Mouse (Mus musculus) common myeloid progenitor, adult 5-6 weeks (primary cell): ENCODE results near the gene Wdr47. TPM values are rescaled to one million over a fixed set of nuclear protein-coding genes. Genes with fewer than 3 reads are reported as not detected.
"Not testable (repeated sequence)": the region's sequence is repeated elsewhere in the genome, so short reads cannot be mapped to it uniquely, and the experiment has no call there.

Experiments used
- ATAC-seq: replicated peaks from 2 replicates; pipeline ENCODE4 v1.8.0; 2016; ENCODE audit warnings: low read depth, mild to moderate bottlenecking, moderate TSS enrichment, inconsistent platforms; ENCODE audit not compliant: poor library complexity, severe bottlenecking
- total RNA-seq: library from RNA; stranded (forward); fragments of 200-1000, 187-1606 nt; gene quantifications from 2 replicates; pipeline ENCODE4 v1.2.3, GENCODE M21; 2017

The Wdr47 gene
- 5.0 and 10.3 TPM in 2 replicates for total RNA-seq

DNA sequence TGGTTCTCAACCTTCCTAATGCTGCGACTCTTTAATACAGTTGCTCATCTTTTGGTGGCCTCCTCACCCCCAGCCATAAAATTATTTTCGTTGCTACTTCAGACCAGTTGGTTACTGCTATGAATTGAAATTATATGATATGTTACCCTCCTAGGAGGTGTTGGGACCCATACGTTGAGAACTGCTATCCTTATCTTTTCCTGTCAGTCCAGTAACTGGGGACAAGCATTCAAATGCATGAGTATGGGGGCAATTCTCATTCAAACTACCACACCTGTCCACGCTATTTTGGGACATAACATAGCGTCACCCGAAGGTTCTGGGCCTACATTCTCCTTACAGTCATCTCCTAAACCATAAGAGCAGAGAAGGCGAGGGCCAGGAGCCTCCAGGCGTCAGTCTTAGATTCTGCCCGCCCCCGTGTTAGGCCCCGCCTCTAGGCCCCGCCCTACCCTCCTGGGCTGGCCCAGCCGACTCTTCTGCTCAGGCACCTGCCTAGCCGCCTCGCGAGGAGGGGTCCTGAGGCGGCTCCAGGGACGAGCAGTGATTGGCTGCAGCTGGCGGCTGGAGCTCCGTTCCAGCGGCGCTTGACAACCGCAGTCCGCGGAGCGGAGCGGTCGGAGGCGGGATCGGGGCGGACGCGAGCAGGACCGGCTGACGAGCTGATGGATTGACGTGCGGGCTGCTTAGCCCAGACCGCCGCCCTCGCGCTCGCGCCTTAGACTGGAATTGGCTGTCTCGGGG is at the start of gene Wdr47:
Gene Wdr47, plus strand, starts transcription at position 494 of the 744 bp plus-strand sequence.
- ATAC-seq = peak; percentile 99

DNA sequence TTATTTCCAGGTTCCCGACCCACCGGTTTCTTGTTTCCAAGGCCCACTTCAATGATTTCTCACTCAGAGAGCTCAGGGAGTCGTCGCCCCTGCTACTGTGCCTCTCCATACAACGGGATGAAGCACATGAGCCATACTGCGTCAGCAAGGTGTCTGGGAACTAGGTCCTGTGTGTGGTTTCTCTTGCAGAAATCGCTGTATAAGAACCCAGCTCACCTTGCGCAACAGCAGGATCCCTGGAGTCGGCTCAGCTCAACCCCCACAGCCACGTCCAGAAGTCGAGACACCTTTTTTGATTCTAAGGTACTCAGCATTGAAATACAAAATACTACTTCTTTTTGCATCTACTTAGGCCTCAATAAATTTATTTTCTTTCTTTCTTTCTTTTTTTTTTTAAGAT is 48.8 kb upstream of the Wdr47 start:
- no peak for ATAC-seq

DNA sequence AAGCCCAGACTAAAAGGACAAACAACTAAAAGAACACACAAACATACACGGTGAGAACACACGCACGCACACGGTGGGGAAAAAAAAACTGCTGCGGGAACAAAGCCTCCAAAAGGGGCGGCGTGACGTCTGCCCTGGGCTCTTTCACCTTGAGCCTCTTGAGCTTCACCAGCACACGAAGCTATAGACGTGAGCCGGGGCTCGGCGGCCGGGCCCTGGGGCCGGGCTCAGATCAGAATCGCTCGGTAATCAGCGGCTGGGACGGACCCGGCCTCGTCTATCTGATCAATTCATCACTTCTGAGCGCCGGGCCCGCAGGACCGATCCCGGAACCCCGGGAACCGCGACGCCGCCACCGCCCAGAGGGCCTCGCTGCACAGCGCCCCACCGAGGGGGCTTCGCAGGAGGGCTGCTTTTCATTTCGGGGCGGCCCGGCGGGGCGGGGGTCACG is 36.9 kb upstream of the Wdr47 start:
- ATAC-seq = peak; percentile 33

DNA sequence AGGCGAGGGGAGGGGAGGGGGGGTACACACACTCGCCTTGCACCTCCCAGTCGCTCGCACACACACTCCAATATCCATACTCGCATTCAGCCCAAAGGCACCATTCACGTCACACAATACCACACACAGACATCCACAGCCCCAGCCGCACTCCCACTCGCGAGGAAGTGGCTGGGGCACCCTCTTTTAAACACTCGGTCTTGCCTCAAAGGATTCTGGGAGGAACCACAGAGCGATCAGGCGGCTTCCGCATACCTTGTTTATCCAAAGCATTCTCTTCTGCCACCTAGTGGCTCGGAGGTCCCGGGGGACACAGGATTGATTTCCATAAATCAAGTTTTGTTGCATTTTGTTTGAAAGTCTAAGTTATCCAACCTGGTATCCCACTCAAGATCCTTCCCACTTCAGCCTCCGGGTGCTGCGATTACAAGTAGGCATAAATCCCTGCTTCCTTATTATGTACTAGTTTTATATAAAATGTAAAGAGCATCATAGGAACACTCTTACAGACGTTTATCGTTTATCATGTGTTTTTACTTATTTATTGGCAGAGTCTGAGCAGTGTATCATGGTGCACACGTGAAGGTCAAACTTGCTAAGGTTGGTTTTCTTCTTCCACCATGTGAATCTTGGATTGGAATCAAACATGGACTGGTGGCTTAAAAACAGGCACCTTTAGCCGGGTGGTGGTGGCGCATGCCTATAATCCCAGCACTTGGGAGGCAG is 36.3 kb upstream of the Wdr47 start:
- ATAC-seq = peak; percentile 100

DNA sequence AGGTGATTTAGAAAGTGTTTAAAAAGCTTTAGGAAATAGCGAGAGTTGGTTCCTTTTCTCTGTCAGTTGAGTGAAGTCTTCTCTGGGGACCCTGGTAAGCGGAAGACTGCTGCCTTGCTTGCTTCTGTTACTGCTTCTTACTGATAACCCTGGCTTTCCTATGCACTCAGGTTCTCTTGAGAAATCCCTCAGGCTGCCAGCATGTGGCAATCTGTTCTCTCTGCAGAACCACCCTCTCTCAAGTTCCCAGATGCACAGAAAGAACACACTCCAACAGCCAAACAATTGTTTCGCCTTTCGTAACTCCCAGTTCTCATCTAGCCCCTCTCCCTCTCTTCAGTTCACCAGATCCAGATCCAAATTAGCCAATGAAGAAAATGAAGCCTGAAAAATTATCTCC is 33.2 kb upstream of the Wdr47 start:
- no peak for ATAC-seq

DNA sequence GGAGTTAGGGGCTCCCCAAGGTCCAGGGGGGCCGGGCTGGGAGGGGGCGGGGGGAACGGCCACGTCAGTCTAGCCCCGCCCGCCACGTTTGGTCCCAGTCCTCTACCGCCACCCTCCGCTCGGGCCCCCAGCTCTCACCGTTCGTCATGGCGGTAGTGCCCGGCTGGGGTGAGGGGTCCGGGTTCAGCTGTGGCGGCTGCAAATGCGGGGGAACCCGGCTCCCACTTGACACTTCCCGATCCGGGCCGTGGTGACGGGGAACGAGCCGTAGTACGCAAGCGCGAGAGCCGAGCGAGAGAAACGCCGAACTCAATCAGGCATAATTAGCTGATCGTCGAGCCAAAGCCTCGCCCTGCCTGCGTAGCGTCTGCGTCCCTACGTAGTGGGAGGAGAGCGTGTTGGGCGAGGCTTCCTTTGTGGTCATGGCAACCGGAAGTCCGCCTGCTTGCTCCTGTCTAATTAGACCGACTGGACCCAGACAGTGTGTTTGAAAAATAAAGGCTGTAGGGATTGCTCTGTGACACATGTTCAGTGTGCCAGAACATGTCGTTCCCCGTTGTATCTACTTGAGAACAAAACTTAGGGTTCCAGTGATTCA is 28.8 kb upstream of the Wdr47 start, which contains the start of gene Tmem167b:
Gene Tmem167b, minus strand, starts transcription at position 334 of the 598 bp plus-strand sequence.
- ATAC-seq = peak; percentile 92

DNA sequence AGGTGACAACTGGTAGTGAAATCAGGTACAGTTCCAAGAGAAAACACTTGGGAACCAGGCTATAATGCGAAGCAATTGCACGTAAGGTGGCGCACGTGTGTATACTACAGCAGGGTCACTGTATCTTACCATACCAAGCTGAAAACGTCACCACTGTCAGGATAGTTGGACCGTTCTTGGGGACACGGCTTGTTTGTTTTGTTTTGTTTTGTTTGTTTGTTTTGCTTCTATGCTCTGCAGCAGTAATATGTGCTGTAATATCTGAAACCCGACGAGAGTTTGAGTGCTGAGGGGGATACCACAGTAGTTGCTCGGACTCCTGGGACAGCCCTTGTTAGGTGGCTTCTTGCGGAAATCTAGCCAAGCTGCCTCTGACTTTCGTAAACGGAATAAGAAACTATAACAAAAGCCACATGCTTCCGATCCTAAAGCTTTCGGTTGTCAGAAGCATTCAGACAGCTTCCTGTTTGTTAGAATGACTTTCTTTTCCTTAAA is 28.3 kb upstream of the Wdr47 start:
- peak; percentile 63 for ATAC-seq

DNA sequence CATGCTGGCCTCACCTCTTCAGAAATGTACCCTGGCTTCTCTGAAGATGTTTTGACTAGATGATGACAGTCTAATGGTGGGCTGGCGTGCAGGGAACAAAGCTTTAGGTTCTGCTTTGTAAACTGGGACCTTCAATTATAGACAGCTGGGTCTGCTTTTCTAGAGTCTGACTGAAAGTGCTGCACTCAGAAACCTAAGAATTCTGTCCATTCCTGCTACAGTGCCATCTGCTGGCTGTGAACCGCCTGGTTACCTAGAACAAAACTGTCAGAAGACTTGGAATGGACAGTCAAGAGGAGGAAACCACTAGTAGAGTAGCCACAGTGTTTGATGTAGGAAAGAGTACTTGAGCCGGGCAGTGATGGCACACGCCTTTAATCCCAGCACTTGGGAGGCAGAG is 27.8 kb upstream of the Wdr47 start:
- peak; percentile 57 for ATAC-seq

DNA sequence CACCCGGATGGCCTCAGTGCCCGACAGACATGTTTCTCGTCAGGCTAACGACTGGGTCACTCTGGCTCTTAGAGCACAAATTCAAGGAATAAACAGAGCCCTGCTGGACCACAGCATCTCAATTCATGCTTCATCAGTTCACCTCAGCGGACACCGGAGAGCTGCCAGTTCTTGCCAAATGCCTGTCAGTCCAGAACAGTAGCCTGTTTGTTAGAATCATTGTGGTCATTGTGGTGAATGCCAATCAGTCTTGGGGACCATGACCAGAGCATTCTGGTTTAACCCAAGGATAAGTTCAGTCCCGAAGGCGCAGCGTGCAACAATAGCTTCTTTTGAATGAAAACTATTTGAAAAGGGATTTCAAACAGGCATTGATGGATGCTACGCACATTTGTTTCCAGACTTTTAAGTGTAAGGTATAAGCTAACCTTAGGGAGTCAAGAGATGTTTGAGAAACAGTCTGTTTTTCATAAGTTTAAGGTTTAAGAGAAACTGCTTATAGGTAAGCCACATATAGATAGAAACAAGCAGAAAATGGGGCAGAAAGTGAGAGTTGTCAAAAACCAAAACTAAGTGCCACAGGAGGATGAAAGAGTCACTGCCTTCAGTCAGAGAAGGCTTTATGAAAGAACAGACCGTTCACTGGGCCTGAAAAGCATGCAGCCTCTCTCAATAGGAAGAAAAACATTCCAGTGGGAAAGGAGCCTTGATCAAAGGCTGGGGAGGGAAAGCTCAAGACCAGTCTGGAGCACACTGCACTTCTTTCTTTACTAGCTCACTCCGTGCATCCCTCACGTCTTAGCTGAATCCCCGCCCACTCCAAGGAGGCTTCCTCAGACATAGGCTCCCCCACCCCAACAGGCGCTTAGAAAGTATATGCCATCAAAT is 22.8 kb upstream of the Wdr47 start:
- no peak for ATAC-seq

DNA sequence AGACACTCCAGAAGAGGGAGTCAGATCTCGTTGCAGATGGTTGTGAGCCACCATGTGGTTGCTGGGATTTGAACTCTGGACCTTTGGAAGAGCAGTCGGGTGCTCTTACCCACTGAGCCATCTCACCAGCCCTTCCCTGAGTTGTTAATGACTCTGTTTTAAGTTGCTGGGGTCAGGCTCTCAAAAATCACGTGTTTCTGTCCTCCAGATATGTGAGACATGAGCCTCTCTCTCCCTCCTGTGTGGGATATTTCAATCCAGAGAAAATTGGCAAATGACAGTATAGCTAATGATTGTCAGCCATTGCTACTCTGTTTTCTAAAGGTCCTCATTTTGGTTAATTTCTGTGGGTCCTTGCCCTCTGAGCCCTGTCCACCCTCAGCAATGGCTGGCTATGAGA is 21.4 kb upstream of the Wdr47 start:
- ATAC-seq = not testable (repeated sequence)

DNA sequence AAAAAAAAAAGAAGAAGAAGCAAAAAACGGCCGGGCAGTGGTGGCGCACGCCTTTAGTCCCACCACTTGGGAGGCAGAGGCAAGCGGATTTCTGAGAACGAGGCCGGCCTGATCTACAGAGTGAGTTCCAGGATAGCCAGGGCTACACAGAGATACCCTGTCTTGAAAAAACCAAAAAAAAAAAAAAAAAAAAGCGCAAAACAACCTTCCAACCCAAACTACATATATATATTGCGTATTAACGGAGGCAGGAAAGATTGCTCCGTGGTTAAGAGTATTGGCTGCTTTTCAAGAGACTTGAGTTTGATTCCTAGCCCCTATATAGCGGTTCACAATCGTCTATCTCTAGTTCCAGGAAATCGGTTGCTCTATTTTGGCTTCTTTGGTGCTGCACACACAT is 20.3 kb upstream of the Wdr47 start:
- ATAC-seq = no peak

DNA sequence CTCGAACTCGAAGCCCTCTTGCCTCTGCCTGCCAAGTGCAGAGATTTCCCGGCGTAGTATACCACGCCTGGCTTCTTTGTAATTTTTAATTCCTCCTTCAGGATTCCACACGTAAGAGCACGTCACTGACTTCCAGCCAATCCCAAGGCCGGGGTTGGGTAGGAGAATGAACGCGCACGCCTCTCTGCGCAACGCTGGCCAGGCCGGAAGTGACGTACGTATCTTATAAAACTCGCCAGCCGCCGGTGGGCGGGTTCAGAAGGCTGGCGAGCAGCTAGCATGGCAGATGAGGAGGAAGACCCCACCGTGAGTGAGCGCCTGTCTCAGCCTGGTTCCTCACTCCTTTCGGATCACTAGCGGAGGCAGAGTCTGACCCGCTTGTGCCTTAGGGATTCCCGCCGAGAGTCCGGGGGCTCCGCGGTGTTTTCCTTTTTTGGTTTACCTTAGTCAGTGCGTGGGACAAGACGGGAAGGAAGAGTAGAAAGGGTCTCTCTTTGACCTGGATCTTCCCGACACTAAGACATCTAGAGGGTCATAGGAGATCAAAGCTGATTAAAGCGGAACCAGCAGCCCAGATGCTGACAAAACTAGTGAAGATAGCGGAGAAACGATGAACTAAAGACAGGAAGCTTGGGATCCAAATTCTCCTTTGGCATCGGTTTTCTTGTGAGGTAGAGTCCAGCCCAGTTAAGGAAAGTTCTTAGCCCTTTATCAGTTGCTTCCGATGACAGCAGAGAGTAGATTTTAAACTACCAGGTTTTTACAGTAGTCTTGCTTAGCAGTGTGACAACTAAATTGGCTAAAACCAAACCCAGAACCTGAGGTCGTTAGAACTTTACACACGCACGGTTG is 19.4 kb upstream of the Wdr47 start, which contains the start of gene Taf13:
Gene Taf13, plus strand, starts transcription at position 256 of the 852 bp plus-strand sequence.
- peak; percentile 95 for ATAC-seq

DNA sequence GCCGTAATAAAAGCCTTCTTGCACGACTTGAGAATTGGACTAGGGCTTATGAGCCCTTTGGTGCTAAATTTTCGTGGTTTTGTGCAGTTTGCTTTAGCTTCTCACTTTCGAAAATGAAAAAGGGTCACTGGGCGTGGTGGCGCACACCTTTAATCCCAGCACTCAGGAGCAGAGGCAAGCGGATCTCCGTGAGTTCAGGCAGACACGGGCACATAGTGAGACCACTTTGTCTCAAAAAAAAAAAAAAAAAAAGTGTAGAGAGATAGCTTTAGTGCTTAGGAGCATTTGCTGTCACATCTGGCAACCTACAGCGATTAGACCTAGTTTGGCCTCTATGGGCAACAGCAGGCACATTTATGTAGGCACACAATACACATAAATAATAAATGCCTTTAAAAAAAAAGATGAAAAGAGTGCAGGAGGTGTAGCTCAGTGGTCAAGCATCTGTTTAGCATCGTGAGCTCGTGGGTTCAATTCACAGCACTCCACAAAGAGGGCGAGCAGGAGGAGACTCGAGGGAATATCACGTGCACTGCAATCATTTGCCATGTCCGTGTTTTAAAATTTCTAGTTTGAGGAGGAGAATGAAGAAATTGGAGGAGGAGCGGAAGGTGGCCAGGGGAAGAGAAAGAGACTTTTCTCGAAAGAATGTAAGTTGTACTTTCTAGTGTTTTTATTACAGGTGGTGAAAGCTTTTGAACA is 18.6 kb upstream of the Wdr47 start:
- ATAC-seq = no peak

DNA sequence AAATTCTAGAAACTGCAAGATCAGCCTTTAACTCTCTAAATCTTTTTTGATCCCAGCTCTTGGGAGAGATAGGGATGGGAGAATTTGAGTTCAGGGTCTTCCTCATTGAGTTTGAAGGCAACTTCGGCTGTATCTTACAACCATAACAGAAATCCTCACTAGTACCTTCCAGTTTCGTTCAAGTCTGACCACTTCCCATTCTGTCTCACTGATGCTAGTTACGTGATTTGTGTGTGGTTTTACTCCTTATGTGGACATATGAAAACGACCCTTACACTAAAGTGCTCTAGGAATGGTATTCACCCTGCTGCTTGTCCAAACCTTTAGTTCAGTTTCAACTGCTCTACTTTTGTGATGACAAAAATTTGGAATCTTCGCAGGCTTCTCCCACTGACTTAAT is 17.1 kb upstream of the Wdr47 start:
- peak; percentile 39 for ATAC-seq

DNA sequence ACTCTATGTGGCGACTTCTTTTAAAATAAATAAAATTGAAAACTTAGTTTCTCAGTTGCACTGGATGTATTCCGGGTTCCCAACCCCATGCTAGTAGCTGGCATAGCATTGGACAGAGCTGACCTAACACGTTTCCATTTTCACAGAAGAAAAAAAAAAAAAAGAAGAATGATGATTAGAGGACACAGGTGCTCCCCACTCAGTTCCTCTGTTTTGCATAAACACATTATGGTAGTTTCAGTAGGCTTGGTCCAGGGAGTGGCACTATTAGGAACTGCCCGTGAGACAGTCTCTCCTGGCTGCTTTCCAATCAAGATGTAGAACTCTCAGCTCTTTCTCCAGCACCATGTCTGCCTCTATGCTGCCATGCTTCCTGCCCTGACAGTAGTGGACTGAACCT is 6.5 kb upstream of the Wdr47 start:
- ATAC-seq = no peak

DNA sequence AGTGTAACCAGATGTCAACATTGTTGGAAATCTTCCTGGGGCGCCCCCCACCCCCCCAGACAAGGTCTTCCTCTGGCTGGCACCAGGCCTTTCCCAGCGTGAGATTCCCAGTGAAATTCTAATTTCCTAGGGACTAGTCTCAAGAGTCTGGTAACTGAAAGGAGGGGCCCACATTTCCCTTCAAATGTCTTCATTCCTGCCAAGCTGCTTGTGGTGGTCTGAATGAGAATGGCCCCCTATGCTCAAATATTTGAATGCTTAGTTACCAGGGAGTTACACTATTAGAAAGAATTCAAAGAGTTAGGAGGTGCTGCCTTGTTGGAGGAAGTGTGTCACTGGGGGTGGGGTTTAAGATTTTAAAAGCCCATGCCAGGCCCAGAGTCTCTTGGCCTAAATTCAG is 2.6 kb upstream of the Wdr47 start:
- ATAC-seq = no peak

DNA sequence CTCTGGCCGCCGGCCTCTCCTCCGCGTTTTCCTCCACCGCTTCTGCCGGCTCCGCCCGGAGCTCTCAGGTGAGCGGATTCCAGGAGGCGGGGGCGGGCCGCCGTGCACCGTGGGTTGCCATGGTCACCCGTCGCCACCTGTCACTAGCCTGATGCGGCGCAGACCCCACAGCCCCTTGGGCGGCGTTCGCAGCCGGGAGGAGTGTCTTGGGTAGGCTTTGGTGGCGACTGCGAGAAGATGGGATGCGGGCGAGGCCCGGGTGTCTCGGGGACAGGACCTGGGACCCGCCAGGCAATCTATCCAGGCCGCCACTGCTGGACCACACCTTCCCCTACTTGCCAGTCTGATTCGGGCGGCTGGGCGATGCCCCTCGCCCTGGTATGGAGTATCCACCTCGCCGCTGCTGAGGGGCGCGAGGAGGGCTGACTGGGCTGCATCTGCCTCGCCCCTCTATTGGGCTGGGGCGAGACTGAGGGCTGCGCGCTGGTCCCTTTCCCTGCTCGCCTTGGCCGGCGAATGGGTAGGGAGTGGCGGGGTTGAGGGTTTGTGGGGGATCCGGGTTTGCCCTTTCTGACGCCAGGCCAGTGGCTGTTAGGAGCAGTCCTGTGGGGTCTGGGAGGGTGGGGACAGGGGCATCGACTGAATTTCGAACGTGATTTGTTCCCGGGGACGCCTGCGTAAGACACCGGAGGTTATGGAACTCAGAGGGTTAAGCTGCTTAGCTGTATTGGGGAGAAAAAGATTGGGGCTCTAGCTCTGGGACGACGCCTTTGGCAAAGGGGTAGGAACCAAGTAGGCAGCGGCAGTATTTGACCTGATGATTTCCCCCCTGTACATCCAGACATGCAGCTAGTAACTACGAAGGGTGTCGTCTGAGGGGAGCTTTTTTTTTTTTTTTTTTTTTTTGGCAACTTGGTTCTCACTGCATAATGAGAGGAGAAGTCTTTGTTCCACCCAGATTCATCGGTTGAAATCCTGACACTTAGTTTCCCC is 747 bp downstream of the Wdr47 start:
- peak; percentile 15 for ATAC-seq
